Mouse (Mus musculus) colon, adult 2 months (tissue): Measurements from ENCODE around the gene Padi2. TPM values are rescaled to one million over a fixed set of nuclear protein-coding genes. Genes with fewer than 3 reads are reported as not detected.

Source experiments
- polyA plus RNA-seq: library from polyadenylated mRNA; depleted of rRNA; stranded (reverse); fragments of >200 nt; gene quantifications from 2 replicates; pipeline ENCODE4 v1.2.3, GENCODE M21; 2012; rRNA removed

Padi2 gene
- 2.5 and 3.7 TPM in 2 replicates for polyA plus RNA-seq

DNA sequence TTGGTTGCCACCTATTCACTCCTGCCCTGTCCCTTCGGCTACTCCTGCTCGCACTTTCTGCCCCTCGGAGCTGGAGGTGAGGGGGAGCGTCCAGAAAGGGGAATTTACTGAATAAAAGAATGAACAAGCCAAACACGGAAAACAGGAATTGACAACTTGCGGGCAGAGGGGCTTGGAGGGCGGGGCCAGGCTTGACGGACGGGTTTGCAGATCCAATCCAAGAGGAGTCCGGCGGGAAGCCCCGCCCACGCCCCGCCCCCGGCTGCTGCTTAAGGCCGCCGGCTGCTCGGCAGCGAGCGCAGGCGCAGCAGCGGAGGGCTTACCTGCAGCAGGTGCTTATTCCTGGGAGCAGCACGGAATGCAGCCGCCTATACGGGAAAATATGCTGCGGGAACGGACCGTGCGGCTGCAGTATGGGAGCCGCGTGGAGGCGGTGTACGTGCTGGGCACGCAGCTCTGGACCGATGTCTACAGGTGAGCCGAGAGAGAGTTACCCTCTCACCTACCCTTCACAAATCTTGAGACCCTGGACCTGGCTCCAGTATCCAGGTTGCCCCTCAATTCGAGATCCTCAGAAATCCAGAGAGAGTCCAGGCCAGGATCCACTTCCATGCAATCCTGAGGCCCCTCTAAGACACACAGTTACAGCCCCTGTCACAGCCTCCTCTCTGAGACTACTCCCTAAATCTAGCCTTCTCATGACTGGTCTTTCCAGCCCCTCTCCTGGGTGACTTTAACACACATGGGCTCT is at the start of gene Padi2:
Padi2 (plus strand) TSS at position 269 of the 751 bp plus-strand sequence.

DNA sequence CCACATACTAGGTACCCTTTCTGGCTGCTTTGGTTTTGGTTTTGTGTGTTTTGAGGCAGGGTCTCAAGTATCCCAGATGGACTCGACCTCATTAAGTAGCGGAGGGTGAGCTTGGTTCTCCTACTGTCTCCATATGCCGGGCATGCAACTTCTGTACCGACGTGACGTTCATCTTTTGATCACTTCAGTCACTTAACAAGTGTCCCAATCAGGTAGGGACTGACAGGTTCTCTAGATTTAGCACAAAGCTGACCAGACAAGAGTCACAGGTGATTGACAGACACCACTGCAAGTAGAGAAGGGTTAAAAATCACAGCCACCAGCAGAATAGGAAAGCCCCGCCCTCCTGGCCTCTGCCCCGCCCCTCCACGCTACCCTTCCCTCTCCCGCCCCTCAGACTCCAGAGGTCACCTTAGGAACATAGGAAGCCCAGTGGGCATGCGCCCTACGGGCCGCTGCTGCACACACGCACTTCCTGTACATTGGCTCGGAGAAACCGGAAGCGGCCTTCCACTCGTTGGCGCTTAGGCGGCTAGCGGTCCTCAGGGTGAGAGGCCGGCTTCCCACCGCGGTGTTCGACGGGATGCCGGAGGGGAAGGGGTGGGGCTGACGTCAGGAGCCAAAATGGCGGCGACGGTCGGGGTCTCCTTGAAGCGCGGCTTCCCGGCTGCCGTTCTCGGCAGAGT is 54.8 kb downstream of the Padi2 start, which contains the start of gene Sdhb:
Sdhb (plus strand) TSS at position 423 of the 686 bp plus-strand sequence.

DNA sequence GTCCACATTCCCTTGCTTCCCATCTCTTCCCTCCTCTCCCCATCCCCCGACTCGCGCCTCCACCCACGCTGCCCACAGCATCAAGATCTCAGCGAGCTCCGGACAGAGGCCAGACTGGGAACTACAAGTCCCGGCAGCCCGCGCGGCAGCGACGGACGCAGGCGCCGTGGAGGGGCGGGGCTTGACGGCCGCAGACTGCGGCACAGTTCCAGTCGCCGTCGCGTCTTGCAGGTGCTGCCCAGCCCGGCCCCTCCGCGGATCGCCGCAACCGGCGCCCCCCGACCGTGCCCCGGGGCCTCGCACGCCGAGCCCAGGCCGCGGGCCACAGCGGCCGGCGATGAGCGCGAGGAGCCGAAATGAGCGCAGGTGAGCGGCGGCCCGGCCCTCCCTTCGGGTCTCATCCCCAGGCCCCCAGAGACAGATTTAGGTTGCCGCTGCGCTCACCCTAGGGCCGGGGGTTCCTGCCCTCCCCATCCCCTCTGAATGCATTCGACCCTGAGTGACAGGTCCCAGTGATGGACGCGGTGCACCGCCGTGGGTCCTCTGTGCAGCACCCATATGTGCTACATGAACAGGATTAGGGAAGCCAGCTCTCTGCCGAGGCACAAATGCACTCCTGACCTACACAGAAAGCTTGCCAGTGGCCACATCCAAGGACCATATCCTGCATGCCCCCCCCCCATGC is 80.7 kb downstream of the Padi2 start, which contains the start of gene Atp13a2:
Atp13a2 (plus strand) TSS at position 163 of the 685 bp plus-strand sequence.

Other genes with a start within 250 kb of the Padi2 start
- 63.9 and 74.0 TPM in 2 replicates for gene Arhgef10l, start 240.3 kb upstream of the Padi2 start, polyA plus RNA-seq
- 50.8 and 54.4 TPM in 2 replicates for gene Rcc2, start 205.8 kb upstream of the Padi2 start, polyA plus RNA-seq
- gene Padi6, start 163.7 kb upstream of the Padi2 start, polyA plus RNA-seq: not detected in 2 replicates
- 0.61 and 1.1 TPM in 2 replicates for gene Padi4, start 132.1 kb upstream of the Padi2 start, polyA plus RNA-seq
- 0.03 TPM in 2 replicates for gene Padi3, start 95.7 kb upstream of the Padi2 start, polyA plus RNA-seq
- gene Padi1, start 60.6 kb upstream of the Padi2 start, polyA plus RNA-seq: 0.06 TPM in 1 of 2 replicates, not detected in the other
- gene Sdhb, start 54.9 kb downstream of the Padi2 start, polyA plus RNA-seq: 270 and 297 TPM in 2 replicates
- gene Atp13a2, start 80.5 kb downstream of the Padi2 start, polyA plus RNA-seq: 95.4 and 105 TPM in 2 replicates
- gene Mfap2, start 104.1 kb downstream of the Padi2 start, polyA plus RNA-seq: 27.4 and 31.3 TPM in 2 replicates
- 12.1 and 15.6 TPM in 2 replicates for gene Crocc, start 154.2 kb downstream of the Padi2 start, polyA plus RNA-seq
- gene Necap2, start 172.0 kb downstream of the Padi2 start, polyA plus RNA-seq: 95.4 and 103 TPM in 2 replicates
- 0.10 TPM in 1 of 2 replicates, not detected in the other for gene Spata21, start 182.0 kb downstream of the Padi2 start, polyA plus RNA-seq
- gene Szrd1, start 233.4 kb downstream of the Padi2 start, polyA plus RNA-seq: 67.9 and 69.4 TPM in 2 replicates
- gene Fbxo42, start 241.6 kb downstream of the Padi2 start, polyA plus RNA-seq: 13.2 and 13.4 TPM in 2 replicates